Mouse (Mus musculus) thymus, postnatal 25 days (tissue): ENCODE measurements at regions not wholly inside any gene's neighbourhood (a gene's known extent, or its start where the extent isn't known, plus 50 kb on each side); places are given as distances from the start of the nearest gene placed in this dataset.
A peak's percentile ranks its signal among the peaks of the same experiment; 100 is the strongest.

Experiments used
- DNase-seq: peaks from one replicate; pipeline ENCODE4 v3.0.0; 2022

GRCm38 (mm10) chr10:25118674-25119670 is 188.7 kb downstream of the Akap7 start:
- DNase-seq = peak; percentile 68

- DNase-seq = peak; percentile 54
Measured at GRCm38 (mm10) chr10:25114316-25114715, 187.0 kb upstream of the Arg1 start.

- DNase-seq = no peak
Measured at GRCm38 (mm10) chr10:25112449-25113171, 185.3 kb upstream of the Arg1 start.

DNA sequence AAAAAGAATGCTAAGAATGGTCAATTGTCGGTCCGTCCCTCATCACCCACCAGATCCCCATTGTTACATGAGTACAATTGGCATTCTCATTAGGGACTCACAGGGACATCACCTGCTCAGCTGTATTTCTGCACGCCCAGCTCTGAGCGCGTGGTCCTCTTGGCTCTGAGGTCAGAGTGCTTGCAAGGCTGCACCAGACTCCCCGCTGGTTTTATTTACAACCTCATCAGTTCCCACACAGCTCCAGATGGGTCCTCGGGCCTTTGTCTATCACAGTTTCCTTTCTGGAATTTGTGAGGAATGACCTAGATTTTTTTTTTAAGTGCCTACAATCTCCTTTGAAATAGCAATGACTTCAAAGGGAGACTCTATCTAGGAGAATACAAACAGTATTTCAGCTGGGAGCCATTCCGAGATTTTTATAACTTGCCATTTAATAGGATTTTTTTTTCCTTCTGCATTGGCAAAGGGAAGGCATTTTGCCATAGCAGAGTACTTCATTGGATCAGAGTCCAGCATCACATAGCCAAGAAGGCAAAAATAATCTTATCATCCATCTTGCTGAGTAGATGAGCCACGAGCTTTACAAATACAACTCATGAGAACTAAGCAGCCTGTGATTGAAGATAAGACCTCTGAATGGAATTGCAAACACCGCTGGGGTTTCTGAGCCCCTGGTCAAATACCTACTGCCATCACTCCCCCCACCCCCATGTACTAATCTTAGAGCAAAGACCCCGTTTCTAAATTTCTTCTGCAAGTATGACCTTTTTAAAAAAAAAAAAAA is 184.5 kb upstream of the Arg1 start:
- no peak for DNase-seq

GRCm38 (mm10) chr10:25111181-25111580 is 183.9 kb upstream of the Arg1 start:
- no peak for DNase-seq

DNA sequence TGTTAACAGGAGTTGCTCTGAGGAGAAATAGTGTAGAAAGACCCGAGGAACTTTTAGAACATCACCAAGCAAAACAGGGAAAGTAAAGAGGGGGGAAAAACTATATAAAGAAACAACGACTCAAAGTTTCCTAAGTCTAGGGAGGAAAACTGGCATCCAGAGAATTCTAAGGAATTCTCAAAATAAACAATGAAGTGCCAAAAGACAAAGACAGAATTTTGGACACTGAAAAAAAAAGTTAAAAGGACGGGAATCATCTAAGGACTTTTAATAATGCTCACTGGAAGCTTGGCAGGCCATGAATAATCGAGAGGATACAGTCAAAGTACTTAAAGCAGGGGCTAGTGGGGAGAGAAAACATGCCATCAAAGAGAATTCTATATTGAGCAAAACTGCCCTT is 170.8 kb upstream of the Arg1 start:
- DNase-seq = no peak

GRCm38 (mm10) chr10:25089705-25090386 is 162.6 kb upstream of the Arg1 start:
- no peak for DNase-seq

DNA sequence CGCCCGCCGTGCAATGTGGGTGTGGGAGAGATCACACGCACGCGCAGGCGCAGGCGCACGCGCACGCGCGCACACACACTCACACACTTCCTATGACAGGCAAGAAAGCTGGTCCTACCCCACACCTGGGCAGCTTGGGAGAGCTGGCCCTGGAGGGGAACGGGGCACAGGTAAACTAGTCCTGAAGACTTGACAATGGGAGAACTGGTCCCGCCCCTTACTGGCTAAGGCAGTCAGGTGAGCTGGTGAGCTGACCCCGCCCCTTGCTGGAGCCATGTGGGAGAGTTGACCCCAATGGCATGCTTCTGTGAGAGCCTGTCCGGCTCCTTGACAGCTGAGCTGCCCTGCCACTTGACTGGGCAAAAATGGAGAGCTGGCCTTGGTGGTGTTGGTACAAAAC is 159.5 kb upstream of the Arg1 start:
- DNase-seq = no peak

DNA sequence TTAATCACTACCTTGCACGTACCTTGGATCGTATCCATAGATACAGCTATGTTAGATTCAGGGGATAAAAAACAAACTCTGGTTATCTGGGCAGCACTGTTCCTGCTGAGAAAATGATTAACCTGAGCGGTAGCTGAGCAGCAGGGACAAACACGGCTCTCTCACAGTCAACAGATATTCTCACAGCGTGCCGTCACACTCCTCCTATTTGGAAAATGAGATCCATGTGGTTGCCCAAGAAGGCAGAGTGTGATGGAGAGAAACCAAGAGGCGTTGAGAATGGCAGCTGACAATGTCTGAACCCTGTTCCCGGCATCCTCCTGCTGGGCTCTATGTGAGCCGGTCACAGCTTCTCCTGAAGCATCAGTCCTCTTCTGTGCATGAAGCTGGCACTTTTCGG is 155.6 kb upstream of the Arg1 start:
- DNase-seq = no peak

GRCm38 (mm10) chr10:25072617-25073016 is 145.3 kb upstream of the Arg1 start:
- DNase-seq = no peak

GRCm38 (mm10) chr10:25068301-25068700 is 141.0 kb upstream of the Arg1 start:
- DNase-seq = no peak

GRCm38 (mm10) chr10:25064701-25065362 is 137.5 kb upstream of the Arg1 start:
- no peak for DNase-seq

- peak; percentile 10 for DNase-seq
Measured at GRCm38 (mm10) chr10:25061402-25062055, 134.2 kb upstream of the Arg1 start.

DNA sequence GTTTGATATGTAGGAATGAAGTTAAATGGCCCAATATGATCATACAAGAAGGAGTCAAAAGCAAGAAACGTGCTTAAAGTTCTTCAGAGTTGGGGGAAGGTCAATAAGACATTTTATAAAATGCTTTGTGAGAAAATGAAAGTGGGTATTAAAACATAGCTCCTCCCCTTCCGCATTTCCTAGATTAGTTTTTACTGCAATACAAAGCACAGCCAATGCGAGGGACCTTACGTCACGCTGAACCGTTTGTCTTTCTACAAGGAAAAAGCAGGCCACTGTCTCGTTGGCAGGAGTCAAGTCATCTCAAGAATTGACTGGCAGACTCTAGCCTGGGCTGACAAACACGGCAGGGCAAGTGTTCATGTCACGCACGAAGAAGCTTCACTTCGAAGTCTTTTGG is 131.4 kb upstream of the Arg1 start:
- DNase-seq = no peak

GRCm38 (mm10) chr10:25051998-25052397 is 124.7 kb upstream of the Arg1 start:
- no peak for DNase-seq

- DNase-seq = no peak
Measured at GRCm38 (mm10) chr10:25051368-25051874, 124.1 kb upstream of the Arg1 start.

DNA sequence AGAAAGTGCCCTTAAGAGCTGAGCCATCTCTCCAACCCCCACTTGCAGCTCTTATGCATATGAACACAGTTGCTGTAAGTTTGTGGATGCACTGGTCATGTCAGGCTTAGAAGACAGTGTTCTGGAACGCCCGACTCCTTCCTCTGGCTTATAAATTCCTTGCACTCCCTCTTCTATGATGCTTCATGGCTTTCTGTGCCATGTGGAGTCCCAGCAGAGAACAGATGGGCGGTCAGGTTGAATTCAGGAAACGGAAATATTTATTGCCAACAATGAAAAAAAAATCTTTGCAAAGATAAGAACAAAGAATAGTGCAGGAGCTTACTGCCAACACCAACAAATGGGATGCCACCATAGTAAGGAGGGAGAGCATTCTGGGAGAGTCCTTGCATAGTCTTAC is 113.9 kb upstream of the Arg1 start:
- DNase-seq = no peak

DNA sequence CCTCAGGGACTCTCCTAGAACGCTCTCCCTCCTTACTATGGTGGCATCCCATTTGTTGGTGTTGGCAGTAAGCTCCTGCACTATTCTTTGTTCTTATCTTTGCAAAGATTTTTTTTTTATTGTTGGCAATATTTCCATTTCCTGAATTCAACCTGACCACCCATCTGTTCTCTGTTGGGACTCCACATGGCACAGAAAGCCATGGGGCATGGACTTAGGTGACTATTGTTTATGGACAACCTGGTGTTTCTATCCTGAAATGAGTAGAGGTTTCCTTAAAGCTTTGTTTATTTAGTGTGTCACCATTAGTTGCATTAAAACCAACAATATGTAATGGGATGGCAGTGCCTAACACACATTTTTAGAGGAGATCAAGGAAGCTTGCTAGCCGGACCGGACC is 112.6 kb upstream of the Arg1 start:
- no peak for DNase-seq

DNA sequence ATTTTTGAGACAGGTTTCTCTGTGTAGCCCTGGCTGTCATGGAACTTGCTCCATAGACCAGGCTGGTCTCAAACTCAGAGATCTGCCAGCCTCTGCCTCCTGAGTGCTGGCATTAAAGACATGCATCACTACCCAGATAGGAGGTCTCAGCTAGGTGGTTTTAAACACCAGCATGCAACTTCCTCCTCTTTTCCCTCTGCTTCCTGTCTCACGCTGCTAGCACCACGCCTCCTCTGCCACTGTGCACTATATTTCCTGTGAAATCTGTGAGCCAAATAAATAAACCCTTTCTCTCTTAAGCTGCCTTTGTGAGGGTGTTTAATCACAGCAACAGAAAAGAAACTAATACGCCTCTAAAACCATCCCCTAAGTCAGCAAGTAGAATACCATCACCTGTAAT is 109.6 kb upstream of the Arg1 start:
- DNase-seq = no peak

DNA sequence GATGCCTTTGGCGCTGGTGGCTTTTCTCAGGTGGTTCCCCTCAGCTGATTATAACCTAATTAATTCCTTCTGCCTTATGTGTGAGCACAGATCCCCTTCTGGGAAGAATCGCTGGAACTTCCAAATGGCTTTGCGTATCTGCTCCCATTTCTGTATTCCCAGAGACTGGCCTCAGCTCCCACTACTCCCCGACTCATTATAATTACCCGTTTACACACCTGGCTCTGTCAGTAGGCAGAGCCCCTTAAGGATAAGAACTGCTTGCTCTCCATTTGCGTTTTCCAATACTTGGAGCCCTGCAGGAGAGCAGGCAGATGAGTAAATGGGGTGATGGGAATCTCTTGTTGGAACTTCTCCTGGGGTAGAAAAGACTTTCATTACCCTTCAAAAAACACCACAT is 108.1 kb upstream of the Arg1 start:
- no peak for DNase-seq

DNA sequence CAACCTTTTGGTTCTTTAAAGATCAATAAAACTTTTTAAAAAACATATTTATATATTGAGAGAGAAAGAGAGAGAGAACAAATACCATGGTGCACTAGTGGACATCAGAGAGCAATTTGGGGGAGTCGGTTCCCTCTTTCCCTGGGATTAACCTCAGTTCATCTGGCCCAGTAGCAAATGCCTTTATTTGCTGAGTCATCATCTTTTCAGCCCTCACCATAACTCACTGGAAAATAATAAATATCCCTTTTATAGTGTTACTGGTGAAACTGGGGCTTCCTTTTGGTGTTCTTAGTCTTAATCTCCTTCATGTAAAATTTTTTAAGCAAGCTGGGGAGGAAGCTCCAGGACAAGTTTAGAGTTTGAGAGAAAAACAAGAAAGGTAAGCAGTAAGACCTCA is 105.3 kb upstream of the Arg1 start:
- no peak for DNase-seq
